Mouse (Mus musculus) thymus, adult 2 months (tissue): ENCODE results near the gene Hlf.

Experiments used
- CTCF ChIP-seq: fragments of 200-500 bp; IDR thresholded peaks from 2 replicates; pipeline ENCODE4 v1.5.1; 2012; ENCODE audit warnings: mild to moderate bottlenecking, control low read depth, low read length, moderate library complexity, borderline replicate concordance; ENCODE audit not compliant: control insufficient read depth, poor library complexity, insufficient read depth; ENCODE audit errors: extremely low read depth
- POLR2A ChIP-seq: fragments of 200-500 bp; IDR thresholded peaks from 2 replicates; pipeline ENCODE4 v1.6.1; 2012; ENCODE audit warnings: mild to moderate bottlenecking, low read length, control low read depth, moderate library complexity; ENCODE audit not compliant: control insufficient read depth, poor library complexity, insufficient read depth; ENCODE audit errors: extremely low read depth

GRCm38 (mm10) chr11:90360536-90360935 lies 30.2 kb downstream of the Hlf start:
- TF ChIP-seq CTCF (no peak), POLR2A (no peak)
